In genomic region chr3:14381421-14381992, GRCm38 (mm10) we compare ENCODE assay signal across 8 mouse cellular contexts.
A peak's percentile ranks its signal among the peaks of the same experiment; 100 is the strongest.
DNase-seq lines count a peak whose midpoint lies in the region; ATAC-seq and TF ChIP-seq lines count a peak whose summit lies in the region.

No protein-coding gene starts in this region.

- H3K4me2 ChIP-seq in forebrain, embryonic 11.5 days (ENCODE audit: low read depth, low read length, severe bottlenecking) = peak overlapping the region; percentile 38; the same call in 1 of the 2 replicates
- peak overlapping the region; percentile 48 for H3K4me2 ChIP-seq in hindbrain, embryonic 13.5 days
- peak overlapping the region; percentile 48 for H3K4me2 ChIP-seq in lung, embryonic 16.5 days (ENCODE audit: low read depth, low read length)

- H3K27ac ChIP-seq in forebrain, embryonic 11.5 days (ENCODE audit: low read depth, low read length) = no peak overlapping the region
- no peak overlapping the region for H3K27ac ChIP-seq in hindbrain, embryonic 13.5 days
- H3K27ac ChIP-seq in lung, embryonic 16.5 days (ENCODE audit: low read length) = no peak overlapping the region

- H3K27me3 ChIP-seq in G1E (ENCODE audit: insufficient read depth, low read length) = no peaks in the 10 kb centered on the region
- no peaks in the 10 kb centered on the region for H3K27me3 ChIP-seq in forebrain, embryonic 11.5 days (ENCODE audit: control insufficient read depth, insufficient read depth, low read length)
- no peaks in the 10 kb centered on the region for H3K27me3 ChIP-seq in hindbrain, embryonic 13.5 days
- no peaks in the 10 kb centered on the region for H3K27me3 ChIP-seq in lung, embryonic 16.5 days (ENCODE audit: control insufficient read depth, insufficient read depth, low read depth, low read length)

- peak; percentile 1 for DNase-seq in G1E (ENCODE audit: low spot score)
- peak; percentile 26 for DNase-seq in brain, embryonic 18.5 days (ENCODE audit: low read depth, low spot score)
- peak; percentile 84 for DNase-seq in forebrain, embryonic 11.5 days (ENCODE audit: low spot score)
- DNase-seq in layer of hippocampus, postnatal 10 days (ENCODE audit: low spot score in 2 of 2) = peak; percentile 80 to 83
- DNase-seq in retina, embryonic 14.5 days (ENCODE audit: low spot score) = peak; percentile 83
- DNase-seq in urinary bladder, postnatal 36 days (ENCODE audit: low spot score in 2 of 2) = peak; percentile 28 to 32

- 15% methylated on average over 18 of the region's 18 CpGs for WGBS in forebrain, embryonic 11.5 days
- 16% methylated on average over 18 of the region's 18 CpGs for WGBS in hindbrain, embryonic 13.5 days
- 9% methylated on average over 18 of the region's 18 CpGs for WGBS in lung, embryonic 16.5 days

- no peak overlapping the region for H3K4me3 ChIP-seq in G1E (ENCODE audit: low read depth, low read length)
- no peak overlapping the region for H3K4me3 ChIP-seq in forebrain, embryonic 11.5 days (ENCODE audit: low read depth, low read length)
- H3K4me3 ChIP-seq in hindbrain, embryonic 13.5 days = peak overlapping the region; percentile 18; the same call in 1 of the 2 replicates
- H3K4me3 ChIP-seq in lung, embryonic 16.5 days (ENCODE audit: low read length) = peak overlapping the region; percentile 10

- H3K9me3 ChIP-seq in G1E (replicated peaks) = no peaks in the 10 kb centered on the region
- no peaks in the 10 kb centered on the region for H3K9me3 ChIP-seq in forebrain, embryonic 11.5 days (ENCODE audit: control insufficient read depth, low read length)
- H3K9me3 ChIP-seq in hindbrain, embryonic 13.5 days = no peaks in the 10 kb centered on the region
- no peaks in the 10 kb centered on the region for H3K9me3 ChIP-seq in lung, embryonic 16.5 days (ENCODE audit: control insufficient read depth, low read length)

- TF ChIP-seq CTCF in G1E (IDR thresholded peaks at IDR 0.05; ENCODE audit: low read depth, low read length) = peak; percentile 29; the same call in 1 of the 2 replicates

- no peaks in the 10 kb centered on the region for H3K36me3 ChIP-seq in G1E (replicated peaks)
- no peaks in the 10 kb centered on the region for H3K36me3 ChIP-seq in forebrain, embryonic 11.5 days (ENCODE audit: control insufficient read depth, insufficient read depth, low read length)
- no peaks in the 10 kb centered on the region for H3K36me3 ChIP-seq in hindbrain, embryonic 13.5 days
- no peaks in the 10 kb centered on the region for H3K36me3 ChIP-seq in lung, embryonic 16.5 days (ENCODE audit: control insufficient read depth, insufficient read depth, low read length)

- peaks cover 6% of the 10 kb centered on the region for H3K4me1 ChIP-seq in G1E (ENCODE audit: insufficient read depth, low read depth, low read length)
- H3K4me1 ChIP-seq in forebrain, embryonic 11.5 days (replicated peaks; ENCODE audit: control insufficient read depth, insufficient read depth, low read length) = no peaks in the 10 kb centered on the region
- no peaks in the 10 kb centered on the region for H3K4me1 ChIP-seq in hindbrain, embryonic 13.5 days (replicated peaks)
- H3K4me1 ChIP-seq in lung, embryonic 16.5 days (replicated peaks; ENCODE audit: control insufficient read depth, insufficient read depth, low read length) = no peaks in the 10 kb centered on the region

- peak; percentile 60; the same call in 1 of the 2 replicates for ATAC-seq in G1E (ENCODE audit: extremely low read depth, insufficient number of reproducible peaks, low FRiP score, poor library complexity, severe bottlenecking)
- ATAC-seq in forebrain, embryonic 11.5 days (replicated peaks; ENCODE audit: low FRiP score) = peak; percentile 96
- ATAC-seq in hindbrain, embryonic 13.5 days (ENCODE audit: low FRiP score) = peak; percentile 97
- peak; percentile 91 for ATAC-seq in lung, embryonic 16.5 days (ENCODE audit: low read depth)

- H3K9ac ChIP-seq in forebrain, embryonic 11.5 days (ENCODE audit: low read length) = no peak overlapping the region
- H3K9ac ChIP-seq in hindbrain, embryonic 13.5 days = no peak overlapping the region
- H3K9ac ChIP-seq in lung, embryonic 16.5 days (ENCODE audit: low read length) = no peak overlapping the region

Comparison
In these comparisons a context has a peak if more than half of its experiments do, and no peak if none do; other contexts are left out.
1. DNase-seq: peak in every context shown above with its lines; median percentile 84 in forebrain, embryonic 11.5 days; 83 in retina, embryonic 14.5 days; 82 in layer of hippocampus, postnatal 10 days; 30 in urinary bladder, postnatal 36 days; 26 in brain, embryonic 18.5 days; 1 in G1E.
2. H3K4me3 ChIP-seq: peak in hindbrain, embryonic 13.5 days (single experiment) and lung, embryonic 16.5 days (single experiment); none in G1E (single experiment) and forebrain, embryonic 11.5 days (single experiment).
3. Peak in every context shown above with its lines, with median percentiles within 50 percentile points of each other: ATAC-seq and H3K4me2 ChIP-seq.